Mouse (Mus musculus) small intestine, adult 2 months (tissue): ENCODE results near the gene Clic4. TPM values are rescaled to one million over a fixed set of nuclear protein-coding genes. Genes with fewer than 3 reads are reported as not detected.

Experiments used
- H3K27ac ChIP-seq: fragments of 200-500 bp; 2 replicates; pipeline ENCODE4 v1.5.1; 2012; ENCODE audit warnings: low read depth, low read length, control low read depth, inconsistent platforms; ENCODE audit not compliant: insufficient read depth
- H3K27me3 ChIP-seq: fragments of 200-500 bp; 2 replicates; pipeline ENCODE4 v1.6.1; 2012; ENCODE audit warnings: mild to moderate bottlenecking, moderate library complexity, low read length, inconsistent platforms; ENCODE audit not compliant: control insufficient read depth, insufficient read depth
- H3K36me3 ChIP-seq: fragments of 200-500 bp; 2 replicates; pipeline ENCODE4 v1.6.1; 2012; ENCODE audit warnings: mild to moderate bottlenecking, low read length, control low read depth, inconsistent platforms; ENCODE audit not compliant: control insufficient read depth, insufficient read depth
- H3K4me1 ChIP-seq: fragments of 200-500 bp; 2 replicates; pipeline ENCODE4 v1.6.1; 2012; ENCODE audit warnings: low read length, inconsistent platforms, mixed read lengths; ENCODE audit not compliant: control insufficient read depth, insufficient read depth, insufficient read length
- H3K4me3 ChIP-seq: fragments of 200-500 bp; 2 replicates; pipeline ENCODE4 v1.5.1; 2012; ENCODE audit warnings: low read depth, mild to moderate bottlenecking, control low read depth, inconsistent platforms, low read length, moderate library complexity
- CTCF ChIP-seq: fragments of 200-500 bp; IDR thresholded peaks from 2 replicates; pipeline ENCODE4 v1.5.1; 2012; ENCODE audit warnings: low read depth, mild to moderate bottlenecking, control low read depth, inconsistent platforms, low read length, moderate library complexity, mixed read lengths; ENCODE audit not compliant: insufficient replicate concordance, insufficient read length; ENCODE audit errors: extremely low read depth
- POLR2A ChIP-seq: fragments of 200-500 bp; IDR thresholded peaks from 2 replicates; pipeline ENCODE4 v1.6.1; 2012; ENCODE audit warnings: low read depth, mild to moderate bottlenecking, control low read depth, inconsistent platforms, low read length, moderate library complexity
- WGBS: fragments of 180-500 bp; shearing (Covaris S2); methylation state at CpG from one replicate; pipeline ENCODE4 v1.1.7; 2018; 5-methylcytosine and 5-hydroxymethylcytosine counted together
- polyA plus RNA-seq: library from polyadenylated mRNA; depleted of rRNA; stranded (reverse); fragments of >200 nt; gene quantifications from 2 replicates; pipeline ENCODE4 v1.2.3, GENCODE M21; 2012; rRNA removed

Clic4 gene
- polyA plus RNA-seq, 1 experiment: 26.2 TPM

DNA sequence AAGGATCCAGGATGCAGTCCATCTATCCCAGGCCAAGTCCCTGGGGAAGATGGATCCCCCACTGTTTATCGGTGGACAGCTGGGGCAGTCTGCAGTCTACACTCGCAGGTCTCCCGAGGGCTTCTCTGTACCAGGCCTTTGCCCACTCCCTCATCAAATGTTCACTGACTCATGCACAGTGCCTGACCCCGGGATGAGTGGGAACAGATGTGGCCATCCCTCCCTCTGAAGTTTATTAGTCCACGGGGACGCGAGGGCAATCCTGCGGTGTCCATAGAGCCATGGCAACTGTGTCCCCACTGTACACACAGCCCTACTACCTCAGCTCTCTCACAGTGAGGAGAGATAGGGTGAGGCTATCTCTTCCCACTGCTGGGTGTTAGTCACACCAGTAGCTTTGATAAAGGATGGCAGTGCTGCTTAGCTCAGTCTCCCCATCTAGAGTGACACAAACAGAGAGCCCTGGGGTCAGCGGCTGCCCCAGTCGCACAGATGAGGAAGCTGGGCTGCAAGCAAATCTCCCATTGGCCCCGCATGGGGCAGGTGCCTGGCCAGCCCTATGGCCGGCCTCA lies 101.2 kb downstream of the Clic4 start:
- no peak for TF ChIP-seq CTCF
- TF ChIP-seq POLR2A: no peak
- no peak overlapping the region for H3K4me3 ChIP-seq
- H3K27ac ChIP-seq: no peak overlapping the region
- no peaks in the 10 kb centered on the region for H3K36me3 ChIP-seq
- 70% methylated on average over 12 of the region's 12 CpGs for WGBS
- H3K27me3 ChIP-seq: peaks cover 23% of the 10 kb centered on the region; the same call in 1 of the 2 replicates
- no peaks in the 10 kb centered on the region for H3K4me1 ChIP-seq

DNA sequence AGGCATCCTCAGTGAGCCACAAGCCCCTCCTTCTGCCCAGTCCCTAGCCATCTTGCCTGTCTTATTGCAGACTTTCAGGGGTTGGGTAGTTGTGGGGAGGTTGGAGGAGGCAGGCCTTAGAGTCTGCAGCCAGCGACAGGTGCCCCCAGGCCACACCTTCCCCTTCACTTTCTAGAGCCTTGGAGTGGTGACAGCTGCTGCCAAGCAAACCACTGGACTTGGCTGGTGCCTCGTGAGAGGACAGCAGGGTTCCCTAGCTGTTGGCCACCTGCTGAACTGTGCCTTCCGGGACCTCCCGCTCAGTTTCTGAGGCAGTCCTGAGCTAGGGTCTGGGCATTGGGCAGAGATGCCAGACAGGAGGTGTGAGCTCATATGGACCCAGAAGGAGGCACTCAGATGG lies 103.1 kb downstream of the Clic4 start:
- no peak overlapping the region for H3K27ac ChIP-seq
- TF ChIP-seq POLR2A: no peak
- TF ChIP-seq CTCF: no peak
- no peaks in the 10 kb centered on the region for H3K36me3 ChIP-seq
- H3K4me1 ChIP-seq: no peaks in the 10 kb centered on the region
- 63% methylated on average over 4 of the region's 4 CpGs for WGBS
- H3K4me3 ChIP-seq: no peak overlapping the region
- H3K27me3 ChIP-seq: peaks cover 17% of the 10 kb centered on the region; the same call in 1 of the 2 replicates

DNA sequence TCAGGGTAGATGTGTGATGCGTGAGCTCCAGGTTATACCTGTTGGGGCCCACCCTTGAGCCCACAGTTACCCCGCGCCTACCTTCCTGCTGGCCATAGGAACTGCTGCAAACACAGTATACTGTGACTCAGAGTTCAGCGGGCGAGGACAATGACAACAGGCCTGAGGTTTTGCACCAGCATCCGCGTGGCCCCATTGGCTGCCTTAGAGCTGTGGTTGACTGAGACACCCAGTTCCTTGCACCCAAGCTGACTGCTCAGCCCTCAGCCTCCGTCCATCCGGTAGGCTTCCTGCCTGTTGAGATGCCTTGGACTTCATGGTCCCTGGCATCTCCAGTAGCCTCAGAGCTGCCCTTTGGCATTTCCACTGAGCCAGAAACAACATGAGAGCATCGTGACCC lies 103.5 kb downstream of the Clic4 start:
- no peak for TF ChIP-seq CTCF
- TF ChIP-seq POLR2A: no peak
- Histone ChIP-seq H3K27me3 (peaks cover 15% of the 10 kb centered on the region; the same call in 1 of the 2 replicates), H3K27ac (no peak overlapping the region), H3K4me3 (no peak overlapping the region), H3K4me1 (no peaks in the 10 kb centered on the region), H3K36me3 (no peaks in the 10 kb centered on the region)
- WGBS: 76% methylated on average over 10 of the region's 10 CpGs

DNA sequence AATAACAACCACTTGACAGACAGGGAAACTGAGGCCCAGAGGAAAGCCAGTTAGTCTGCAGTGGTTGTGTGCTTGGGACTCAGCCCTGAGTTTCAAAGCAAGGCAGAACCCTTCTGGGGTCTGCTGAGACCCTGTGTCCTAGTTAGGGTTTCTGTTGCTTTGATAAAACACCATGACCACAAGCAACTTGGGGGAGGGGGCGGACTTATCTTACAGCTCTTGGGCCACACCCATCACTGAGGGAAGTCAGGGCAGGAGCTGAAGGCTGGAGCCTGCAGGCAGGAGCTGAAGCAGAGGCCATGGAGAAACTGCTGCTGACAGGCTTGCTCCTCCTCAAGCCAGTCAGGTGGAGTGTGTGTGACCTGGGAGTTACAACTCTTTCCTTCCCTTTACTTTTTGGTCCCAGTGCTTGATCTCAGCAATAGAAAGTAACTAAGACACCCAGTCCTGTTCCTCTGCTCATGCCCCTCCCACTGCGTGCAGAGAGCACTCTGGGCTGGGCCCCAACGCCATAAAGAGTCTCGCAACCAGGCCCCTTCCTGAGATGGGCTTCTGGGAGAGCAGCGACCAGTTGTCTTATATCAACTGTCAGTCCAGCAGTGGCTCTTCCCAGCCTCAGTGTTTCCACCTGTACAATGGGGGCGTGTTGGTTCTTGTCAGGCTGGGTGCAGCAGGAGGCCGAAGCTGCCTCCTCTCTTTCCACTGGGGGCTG lies 104.6 kb downstream of the Clic4 start:
- WGBS: 46% methylated on average over 7 of the region's 7 CpGs
- Histone ChIP-seq H3K4me1 (no peaks in the 10 kb centered on the region), H3K27me3 (peaks cover 14% of the 10 kb centered on the region; the same call in 1 of the 2 replicates), H3K36me3 (no peaks in the 10 kb centered on the region), H3K27ac (no peak overlapping the region), H3K4me3 (no peak overlapping the region)
- TF ChIP-seq POLR2A: no peak
- TF ChIP-seq CTCF: no peak

DNA sequence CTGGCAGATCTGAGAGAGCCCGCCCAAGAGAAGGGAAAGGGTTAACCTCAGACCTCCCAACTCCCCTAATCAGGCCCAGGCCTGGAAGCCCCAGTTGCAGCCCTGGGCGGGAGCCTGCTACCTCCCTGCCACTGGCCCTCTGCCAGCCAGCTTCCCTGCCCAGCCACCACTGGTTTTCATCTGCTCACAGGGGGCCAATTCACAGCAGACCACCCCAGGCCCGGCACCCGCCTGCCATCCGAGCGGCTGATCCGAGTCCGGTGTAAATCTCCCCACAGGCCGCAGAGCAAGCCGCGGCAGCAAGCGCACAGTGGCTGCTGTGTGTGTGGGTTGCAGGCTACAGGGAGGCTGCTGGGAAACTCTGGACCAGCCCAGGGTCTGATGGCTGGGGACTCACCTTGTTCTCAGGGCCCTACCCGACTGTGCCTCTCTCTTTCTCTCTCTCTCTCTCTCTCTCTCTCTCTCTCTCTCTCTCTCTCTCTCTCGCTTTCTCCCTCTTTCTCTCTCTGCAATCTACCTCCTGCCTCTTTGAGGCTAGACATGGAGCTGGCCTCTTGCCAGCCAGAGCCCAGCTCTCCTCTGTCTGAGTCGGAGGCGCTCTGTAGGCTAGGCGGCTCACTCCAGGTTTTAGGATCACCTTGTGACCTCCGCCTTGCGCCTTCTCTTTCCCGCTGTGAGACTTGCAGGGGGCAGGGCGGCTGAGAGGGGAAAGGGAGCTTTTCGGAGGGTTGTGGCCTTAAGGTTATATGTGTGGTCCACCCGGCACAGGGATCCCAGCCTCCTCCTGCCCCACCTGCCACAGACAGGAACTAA lies 106.0 kb downstream of the Clic4 start:
- no peak for TF ChIP-seq POLR2A
- TF ChIP-seq CTCF: no peak

DNA sequence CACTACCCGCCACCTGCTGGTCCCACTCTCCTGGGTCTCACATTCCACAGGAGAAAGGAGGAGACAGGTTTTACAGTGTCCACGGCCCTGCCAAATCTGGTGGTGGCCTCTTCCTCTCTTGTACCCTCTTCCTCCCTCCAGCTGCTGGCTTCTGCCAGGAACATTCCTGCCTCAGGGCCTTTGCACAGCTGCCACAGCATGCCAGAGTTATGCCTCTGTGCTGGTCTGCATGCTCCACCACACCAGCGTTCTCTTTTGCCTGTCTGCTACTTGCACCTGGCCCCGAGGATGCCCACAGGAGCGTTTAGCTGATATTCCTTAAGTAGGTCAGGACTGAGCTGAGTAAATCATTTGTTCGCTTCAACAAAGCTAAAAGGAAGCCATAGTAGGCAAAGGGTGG lies 106.9 kb downstream of the Clic4 start:
- Histone ChIP-seq H3K27ac (no peak overlapping the region), H3K4me1 (no peaks in the 10 kb centered on the region), H3K4me3 (no peak overlapping the region), H3K27me3 (peaks cover 11% of the 10 kb centered on the region; the same call in 1 of the 2 replicates), H3K36me3 (no peaks in the 10 kb centered on the region)
- 71% methylated on average over 6 of the region's 6 CpGs for WGBS
- no peak for TF ChIP-seq POLR2A

More for the DNA sequence above, 106.0 kb downstream of the Clic4 start:
- 33% methylated on average over 23 of the region's 23 CpGs for WGBS
- Histone ChIP-seq H3K4me1 (no peaks in the 10 kb centered on the region), H3K27ac (no peak overlapping the region), H3K4me3 (no peak overlapping the region), H3K27me3 (peaks cover 11% of the 10 kb centered on the region; the same call in 1 of the 2 replicates), H3K36me3 (no peaks in the 10 kb centered on the region)

Other genes starting within 250 kb of the Clic4 start
- gene Runx3, start 152.2 kb downstream of the Clic4 start, polyA plus RNA-seq: 7.2 and 23.7 TPM in 2 replicates
- gene Srrm1, start 80.5 kb upstream of the Clic4 start, polyA plus RNA-seq: 7.4 and 12.2 TPM in 2 replicates
- gene Ncmap, start 125.4 kb upstream of the Clic4 start, polyA plus RNA-seq: 2.2 and 7.2 TPM in 2 replicates
- 5.5 and 6.3 TPM in 2 replicates for gene Rcan3, start 161.0 kb upstream of the Clic4 start, polyA plus RNA-seq
- gene Stpg1, start 222.0 kb upstream of the Clic4 start, polyA plus RNA-seq: 0.06 and 0.29 TPM in 2 replicates
- gene Nipal3, start 222.2 kb upstream of the Clic4 start, polyA plus RNA-seq: 16.4 and 32.7 TPM in 2 replicates